Mouse (Mus musculus) heart, embryonic 11.5 days (tissue): ENCODE data around the gene Gm20388. TPM values are rescaled to one million over a fixed set of nuclear protein-coding genes. Genes with fewer than 3 reads are reported as not detected.

Source experiments
- ATAC-seq: fragments of 200-750 bp; cut with Nextera tagmentation; replicated peaks from 2 replicates; pipeline ENCODE4 v1.8.0; 2017; ENCODE audit warnings: moderate library complexity; ENCODE audit not compliant: insufficient number of reproducible peaks, low FRiP score, low TSS enrichment
- H3K27ac ChIP-seq: fragments of 300-500 bp; sonication (generic); 2 replicates; pipeline ENCODE4 v1.5.1; 2014; ENCODE audit warnings: mild to moderate bottlenecking, low read depth, low read length
- H3K27me3 ChIP-seq: fragments of 300-500 bp; sonication (generic); 2 replicates; pipeline ENCODE4 v1.6.1; 2014; ENCODE audit warnings: mild to moderate bottlenecking, low read length, mixed read lengths; ENCODE audit not compliant: control insufficient read depth, insufficient read depth
- H3K36me3 ChIP-seq: fragments of 300-500 bp; sonication (generic); 2 replicates; pipeline ENCODE4 v1.6.1; 2014; ENCODE audit warnings: mild to moderate bottlenecking, low read length, moderate library complexity, mixed read lengths; ENCODE audit not compliant: control insufficient read depth, insufficient read depth
- H3K4me1 ChIP-seq: fragments of 300-500 bp; sonication (generic); 2 replicates; pipeline ENCODE4 v1.6.1; 2014; ENCODE audit warnings: low read length; ENCODE audit not compliant: control insufficient read depth, insufficient read depth
- H3K4me2 ChIP-seq: fragments of 300-500 bp; sonication (generic); 2 replicates; pipeline ENCODE4 v1.6.1; 2014; ENCODE audit warnings: mild to moderate bottlenecking, moderate library complexity
- H3K4me3 ChIP-seq: fragments of 300-500 bp; sonication (generic); 2 replicates; pipeline ENCODE4 v1.5.1; 2014; ENCODE audit warnings: low read depth, low read length
- H3K9ac ChIP-seq: fragments of 300-500 bp; sonication (generic); 2 replicates; pipeline ENCODE4 v1.6.1; 2014; ENCODE audit warnings: mild to moderate bottlenecking, low read depth, low read length, moderate library complexity
- H3K9me3 ChIP-seq: fragments of 300-500 bp; sonication (generic); replicated peaks from 2 replicates; pipeline ENCODE4 v1.6.1; 2016; ENCODE audit warnings: low read length; ENCODE audit not compliant: control insufficient read depth
- WGBS: fragments of 180-500 bp; shearing (Covaris S2); extraction: QIAGEN DNeasy Blood & Tissue Kit; methylation state at CpG from one replicate; pipeline ENCODE4 v1.1.7; 2014; ENCODE audit not compliant: insufficient replicate concordance; 5-methylcytosine and 5-hydroxymethylcytosine counted together
- polyA plus RNA-seq: library from polyadenylated mRNA; unstranded; fragments of >200 nt; fragmentation: Nextera tagmentation; extraction: Ambion mirVana; gene quantifications from 2 replicates; pipeline ENCODE4 v1.2.1, GENCODE M21; 2014

Gm20388 gene
- polyA plus RNA-seq, 1 experiment from 2014 or later: 6.4 TPM

DNA sequence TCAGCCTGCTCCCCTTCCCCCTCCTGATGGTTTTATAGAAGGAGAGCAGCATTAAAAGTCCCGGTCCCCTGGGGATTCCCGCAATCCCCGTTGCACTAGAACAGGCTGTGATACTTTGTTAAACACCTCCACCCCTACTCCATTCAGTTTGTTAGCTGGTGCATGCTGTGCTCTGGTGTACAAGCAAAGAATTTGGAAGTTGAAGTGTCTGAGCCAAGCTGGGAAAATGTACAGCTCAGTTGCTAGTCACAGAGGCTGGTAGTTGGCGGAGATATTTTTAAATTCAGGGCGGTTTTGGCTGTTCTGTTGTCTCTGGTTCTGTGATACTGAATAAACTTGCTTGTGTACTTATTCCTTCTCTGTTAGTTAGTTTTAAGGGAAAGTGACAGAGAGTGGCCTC, 42.1 kb downstream of the Gm20388 start:
- WGBS: 94% methylated on average over 5 of the region's 5 CpGs
- H3K9me3 ChIP-seq: no peaks in the 10 kb centered on the region
- no peak for ATAC-seq
- H3K27me3 ChIP-seq: no peaks in the 10 kb centered on the region
- H3K36me3 ChIP-seq: peaks cover 76% of the 10 kb centered on the region
- H3K27ac ChIP-seq: no peak overlapping the region
- H3K4me3 ChIP-seq: no peak overlapping the region
- H3K4me1 ChIP-seq: no peaks in the 10 kb centered on the region
- no peak overlapping the region for H3K9ac ChIP-seq
- H3K4me2 ChIP-seq: no peak overlapping the region

DNA sequence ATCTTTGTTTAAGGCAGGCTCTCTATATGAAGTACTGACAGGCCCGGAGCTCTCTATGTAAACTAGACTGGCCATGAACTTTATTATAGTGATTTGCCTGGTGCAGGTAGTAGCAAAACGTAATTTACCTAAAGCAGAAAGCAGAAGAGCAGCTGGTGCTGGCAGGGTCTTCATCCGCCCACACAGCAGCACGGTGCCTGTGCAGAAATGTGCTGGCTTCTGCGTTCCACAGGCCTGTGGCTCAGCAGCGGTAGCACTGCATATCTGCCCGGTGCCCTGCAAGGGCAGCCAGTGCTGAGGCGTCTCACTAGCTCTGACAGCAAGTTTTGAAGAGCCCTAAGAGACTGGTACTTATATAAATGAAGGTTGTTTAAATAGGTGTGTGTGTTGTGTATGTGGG, 44.7 kb downstream of the Gm20388 start:
- 89% methylated on average over 8 of the region's 8 CpGs for WGBS
- Histone ChIP-seq H3K4me2 (no peak overlapping the region), H3K36me3 (peaks cover 65% of the 10 kb centered on the region), H3K4me3 (no peak overlapping the region), H3K27me3 (no peaks in the 10 kb centered on the region), H3K27ac (no peak overlapping the region), H3K4me1 (no peaks in the 10 kb centered on the region), H3K9ac (no peak overlapping the region), H3K9me3 (no peaks in the 10 kb centered on the region)
- ATAC-seq: no peak

DNA sequence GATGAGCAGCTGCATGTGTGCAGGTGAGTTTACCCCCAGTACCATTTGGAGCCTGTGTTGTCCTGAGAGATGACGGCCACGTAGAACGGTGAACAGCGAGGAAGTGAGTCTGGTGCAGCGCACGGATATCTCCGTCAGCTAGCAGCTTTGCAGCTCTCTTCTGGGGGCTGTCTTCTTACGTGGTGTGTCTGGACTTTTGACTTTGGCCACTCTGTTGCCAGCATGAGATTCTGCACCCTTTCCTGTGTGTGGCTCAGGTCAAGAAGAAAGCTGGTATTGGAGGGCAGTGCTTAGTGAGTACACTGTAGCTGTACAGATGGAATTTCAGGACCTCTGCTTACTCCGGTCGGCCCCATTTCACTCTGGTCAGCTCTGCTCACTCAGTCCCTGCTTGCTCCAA, 47.4 kb downstream of the Gm20388 start:
- no peaks in the 10 kb centered on the region for H3K27me3 ChIP-seq
- H3K36me3 ChIP-seq: peaks cover 40% of the 10 kb centered on the region

DNA sequence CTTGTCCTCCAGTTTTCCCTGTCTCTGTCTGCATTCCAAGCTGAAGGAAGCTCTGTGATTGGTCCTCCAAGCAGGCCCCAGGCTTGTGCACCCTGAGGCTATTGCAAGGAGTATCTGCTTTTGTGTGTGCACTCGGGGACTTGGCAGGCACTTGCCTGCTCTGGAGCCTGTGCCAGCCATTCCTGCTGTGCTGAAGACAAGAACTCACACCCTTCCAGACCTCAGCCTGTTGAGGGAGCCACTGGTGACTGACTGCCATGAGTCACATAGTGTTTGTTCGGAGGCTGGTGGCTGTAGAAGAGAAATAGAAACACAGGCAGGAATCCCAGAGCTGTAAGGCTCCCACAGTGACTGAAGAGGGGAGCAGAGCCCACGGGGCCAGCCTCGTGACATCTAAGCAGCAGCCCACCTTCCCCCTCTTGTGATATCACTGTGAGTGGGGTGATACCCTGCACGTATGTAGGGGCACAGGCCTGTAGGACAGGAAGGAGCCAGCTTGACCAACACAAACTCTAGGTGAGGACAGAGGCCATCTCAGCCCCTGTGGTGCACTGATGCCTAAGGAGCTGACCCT, 50.0 kb downstream of the Gm20388 start:
- no peak overlapping the region for H3K27ac ChIP-seq
- no peaks in the 10 kb centered on the region for H3K4me1 ChIP-seq
- H3K27me3 ChIP-seq: no peaks in the 10 kb centered on the region
- no peaks in the 10 kb centered on the region for H3K9me3 ChIP-seq
- no peak overlapping the region for H3K4me2 ChIP-seq
- 45% methylated on average over 5 of the region's 5 CpGs for WGBS
- H3K9ac ChIP-seq: no peak overlapping the region
- peaks cover 19% of the 10 kb centered on the region for H3K36me3 ChIP-seq
- no peak for ATAC-seq
- H3K4me3 ChIP-seq: no peak overlapping the region

More for the DNA sequence above, 47.4 kb downstream of the Gm20388 start:
- Histone ChIP-seq H3K9me3 (no peaks in the 10 kb centered on the region), H3K4me3 (no peak overlapping the region), H3K4me2 (no peak overlapping the region), H3K4me1 (no peaks in the 10 kb centered on the region), H3K27ac (no peak overlapping the region), H3K9ac (no peak overlapping the region)
- ATAC-seq: no peak
- WGBS: 97% methylated on average over 10 of the region's 10 CpGs

DNA sequence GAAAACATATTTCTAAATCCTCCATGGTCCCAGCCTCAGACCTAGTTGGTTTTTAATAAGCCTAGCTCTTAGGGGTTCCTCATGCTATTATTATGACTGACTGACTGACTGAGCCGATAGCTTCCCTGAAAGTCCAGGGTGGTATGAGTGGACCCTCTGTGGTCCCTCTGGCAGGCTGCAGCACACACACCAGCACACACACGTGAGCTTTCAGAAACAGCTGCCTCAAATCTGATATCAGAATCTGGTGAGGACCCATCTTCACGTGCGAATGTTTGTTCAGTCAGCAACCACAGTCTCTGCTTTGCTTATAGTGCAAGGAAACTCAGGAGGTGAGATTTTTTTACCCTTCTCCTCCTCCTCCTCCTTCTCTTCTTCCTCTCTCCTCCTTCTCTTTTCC, 54.2 kb downstream of the Gm20388 start:
- WGBS: 72% methylated on average over 4 of the region's 4 CpGs
- H3K4me1 ChIP-seq: no peaks in the 10 kb centered on the region
- no peak overlapping the region for H3K27ac ChIP-seq
- 0 out of 2 replicates have a peak, but pooled peaks cover 5% of the 10 kb centered on the region for H3K9me3 ChIP-seq
- H3K9ac ChIP-seq: no peak overlapping the region
- no peak overlapping the region for H3K4me3 ChIP-seq
- no peak overlapping the region for H3K4me2 ChIP-seq
- H3K36me3 ChIP-seq: no peaks in the 10 kb centered on the region
- H3K27me3 ChIP-seq: no peaks in the 10 kb centered on the region
- ATAC-seq: no peak

DNA sequence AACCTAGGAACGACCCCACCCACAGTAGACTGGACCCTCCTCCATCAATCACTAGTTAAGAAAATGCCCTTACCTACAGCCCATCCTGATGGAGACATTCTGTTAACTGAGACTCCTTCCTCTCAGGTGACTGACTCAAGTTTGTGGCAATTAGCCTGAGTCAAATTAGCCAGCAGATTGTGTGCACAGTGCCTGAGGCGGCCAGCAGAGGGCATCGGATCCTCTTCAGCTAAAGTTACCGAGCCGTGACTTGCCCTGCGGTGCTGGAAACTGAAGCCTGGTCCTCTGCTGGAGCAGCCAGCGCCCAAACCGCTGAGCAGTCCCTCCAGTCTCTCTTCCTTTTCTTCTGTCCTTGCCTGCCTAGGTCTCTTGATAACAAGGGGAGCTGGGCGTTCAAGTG, 56.8 kb downstream of the Gm20388 start:
- no peak overlapping the region for H3K4me2 ChIP-seq
- ATAC-seq: no peak
- no peak overlapping the region for H3K4me3 ChIP-seq
- 0 out of 2 replicates have a peak, but pooled peaks cover 5% of the 10 kb centered on the region for H3K9me3 ChIP-seq
- no peaks in the 10 kb centered on the region for H3K4me1 ChIP-seq
- WGBS: 83% methylated on average over 9 of the region's 9 CpGs
- no peaks in the 10 kb centered on the region for H3K27me3 ChIP-seq
- H3K36me3 ChIP-seq: no peaks in the 10 kb centered on the region
- H3K27ac ChIP-seq: no peak overlapping the region
- no peak overlapping the region for H3K9ac ChIP-seq

DNA sequence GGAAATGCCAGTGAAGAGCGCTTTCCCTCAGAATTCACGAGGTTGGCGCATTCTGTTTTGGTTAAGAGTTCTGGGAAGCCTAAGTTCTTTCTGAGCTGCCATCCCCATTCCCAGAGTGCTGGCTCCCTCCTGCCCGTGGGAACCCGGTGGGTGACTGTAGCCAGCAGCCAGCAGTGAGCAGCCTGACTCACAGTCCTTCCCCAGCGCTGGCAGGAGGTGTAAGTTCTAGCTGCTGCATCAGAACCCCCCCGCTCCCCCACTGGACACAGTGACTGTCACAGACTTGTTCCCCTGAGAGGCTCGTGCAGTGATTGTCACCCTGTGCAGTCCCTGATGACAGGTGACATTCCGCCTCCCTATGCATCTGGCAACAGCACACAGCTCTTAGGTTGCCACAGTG, 59.5 kb downstream of the Gm20388 start:
- no peak overlapping the region for H3K9ac ChIP-seq
- no peak overlapping the region for H3K4me2 ChIP-seq
- no peaks in the 10 kb centered on the region for H3K36me3 ChIP-seq
- H3K27me3 ChIP-seq: no peaks in the 10 kb centered on the region
- H3K4me1 ChIP-seq: no peaks in the 10 kb centered on the region
- no peak for ATAC-seq
- no peak overlapping the region for H3K4me3 ChIP-seq
- WGBS: 61% methylated on average over 9 of the region's 9 CpGs
- 0 out of 2 replicates have a peak, but pooled peaks cover 5% of the 10 kb centered on the region for H3K9me3 ChIP-seq
- H3K27ac ChIP-seq: no peak overlapping the region

DNA sequence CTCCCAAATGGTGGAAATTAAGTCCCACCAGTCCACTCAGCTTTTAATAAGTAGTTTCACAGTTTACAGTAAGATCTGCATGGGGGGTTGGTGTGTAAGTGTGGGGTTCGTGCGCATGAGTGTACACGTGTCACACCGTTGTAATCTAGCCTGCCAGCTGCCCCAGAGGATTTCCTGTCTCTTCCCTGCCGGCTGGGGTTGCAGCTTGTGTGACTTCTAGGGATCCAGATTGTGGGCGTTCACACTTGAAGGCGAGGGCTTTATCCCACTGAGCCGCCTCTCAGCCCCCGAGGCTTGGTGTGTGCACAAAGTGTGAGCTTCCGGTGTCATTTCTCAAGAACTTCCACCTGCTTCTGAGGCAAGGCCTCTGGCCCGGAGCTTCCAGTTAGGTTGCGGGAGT, 61.9 kb downstream of the Gm20388 start:
- Histone ChIP-seq H3K9ac (no peak overlapping the region), H3K27ac (peak overlapping the region; percentile 24; the same call in 1 of the 2 replicates), H3K4me2 (no peak overlapping the region), H3K4me3 (no peak overlapping the region), H3K4me1 (no peaks in the 10 kb centered on the region), H3K9me3 (0 out of 2 replicates have a peak, but pooled peaks cover 3% of the 10 kb centered on the region), H3K36me3 (no peaks in the 10 kb centered on the region), H3K27me3 (no peaks in the 10 kb centered on the region)
- 53% methylated on average over 12 of the region's 12 CpGs for WGBS
- no peak; the same call in 1 of the 2 replicates for ATAC-seq

DNA sequence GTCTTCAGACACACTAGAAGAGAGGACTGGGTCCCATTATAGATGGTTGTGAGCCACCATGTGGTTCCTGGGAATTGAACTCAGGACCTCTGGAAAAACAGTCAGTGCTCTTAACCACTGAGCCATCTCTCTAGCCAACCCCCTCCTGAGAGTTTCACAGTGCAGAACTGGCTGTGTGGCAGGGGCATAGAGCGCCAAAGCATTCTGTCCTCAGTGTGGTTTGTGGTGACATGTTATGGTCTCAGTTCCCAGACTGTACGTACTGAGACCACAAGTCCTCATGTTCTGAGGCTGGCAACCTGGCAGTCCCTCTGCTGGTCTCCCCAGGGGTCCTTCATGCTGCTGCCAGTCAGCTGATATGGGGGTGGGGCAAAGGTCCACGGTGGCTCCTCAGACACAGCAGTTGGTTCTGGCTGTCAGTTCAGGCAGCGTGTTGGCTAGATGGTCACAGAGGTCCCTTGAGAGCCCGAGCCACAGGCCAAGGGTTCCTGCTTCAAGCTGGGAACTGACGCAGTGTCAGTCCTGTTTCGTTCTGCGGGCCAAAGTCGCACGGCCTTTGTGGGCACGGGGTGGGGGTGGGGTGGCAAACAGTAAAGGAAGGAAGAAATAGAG, 68.2 kb downstream of the Gm20388 start:
- WGBS: 63% methylated on average over 11 of the region's 11 CpGs
- Histone ChIP-seq H3K4me3 (no peak overlapping the region), H3K9ac (no peak overlapping the region), H3K27me3 (no peaks in the 10 kb centered on the region), H3K4me1 (no peaks in the 10 kb centered on the region), H3K27ac (no peak overlapping the region), H3K9me3 (no peaks in the 10 kb centered on the region), H3K4me2 (no peak overlapping the region), H3K36me3 (no peaks in the 10 kb centered on the region)
- ATAC-seq: no peak
